Mouse (Mus musculus): ENCODE data around the gene Fut1.
A peak's percentile ranks its signal among the peaks of the same experiment; 100 is the strongest.

The Fut1 gene

GRCm38 (mm10) chr7:45598960-45599879 lies 17.9 kb upstream of the Fut1 start:
- no peak for DNase-seq (ENCODE audit: low spot score in 2 of 2)

GRCm38 (mm10) chr7:45605704-45606289 lies 11.3 kb upstream of the Fut1 start:
- no peak for DNase-seq (ENCODE audit: low spot score in 2 of 2)

GRCm38 (mm10) chr7:45609511-45609910 lies 7.6 kb upstream of the Fut1 start:
- DNase-seq (ENCODE audit: low spot score in 2 of 2), result no peak

GRCm38 (mm10) chr7:45616277-45616676 lies 812 bp upstream of the Fut1 start:
- no peak for DNase-seq (ENCODE audit: low spot score in 2 of 2)

GRCm38 (mm10) chr7:45618316-45618715 lies 1.2 kb downstream of the Fut1 start:
- DNase-seq (ENCODE audit: low spot score in 2 of 2), result no peak

- no peak for DNase-seq (ENCODE audit: low spot score in 2 of 2)
These were observed 2.5 kb downstream of the Fut1 start for GRCm38 (mm10) chr7:45619592-45619991.

- no peak for DNase-seq (ENCODE audit: low spot score in 2 of 2)
These were observed 4.4 kb downstream of the Fut1 start, which contains the start of gene Izumo1 for GRCm38 (mm10) chr7:45621443-45621842. Gene Izumo1, plus strand, starts transcription at chr7:45621811.

- DNase-seq (ENCODE audit: low spot score in 2 of 2), result no peak
These were observed 6.4 kb downstream of the Fut1 start for GRCm38 (mm10) chr7:45623507-45623906.

- DNase-seq (ENCODE audit: low spot score in 2 of 2), result no peak
These were observed 7.6 kb downstream of the Fut1 start for GRCm38 (mm10) chr7:45624718-45625117.

- no peak for DNase-seq (ENCODE audit: low spot score in 2 of 2)
These were observed 8.4 kb downstream of the Fut1 start for GRCm38 (mm10) chr7:45625481-45625880.

GRCm38 (mm10) chr7:45626571-45627076 lies 9.5 kb downstream of the Fut1 start:
- DNase-seq (ENCODE audit: low spot score in 2 of 2), result no peak

- no peak for DNase-seq (ENCODE audit: low spot score in 2 of 2)
These were observed 10.2 kb downstream of the Fut1 start, which contains the start of gene Rasip1 for GRCm38 (mm10) chr7:45627261-45627660. Gene Rasip1, plus strand, starts transcription at chr7:45627488.

- peak; percentile 81 to 89 for DNase-seq (ENCODE audit: low spot score in 2 of 2)
These were observed 11.5 kb downstream of the Fut1 start for GRCm38 (mm10) chr7:45628364-45629294.

GRCm38 (mm10) chr7:45630064-45630907 lies 13.2 kb downstream of the Fut1 start:
- no peak for DNase-seq (ENCODE audit: low spot score in 2 of 2)

GRCm38 (mm10) chr7:45632499-45632898 lies 15.4 kb downstream of the Fut1 start:
- DNase-seq (ENCODE audit: low spot score in 2 of 2), result no peak

- DNase-seq (ENCODE audit: low spot score in 2 of 2), result no peak
These were observed 18.0 kb downstream of the Fut1 start for GRCm38 (mm10) chr7:45634946-45635681.

- DNase-seq (ENCODE audit: low spot score in 2 of 2), result no peak
These were observed 18.9 kb downstream of the Fut1 start for GRCm38 (mm10) chr7:45635711-45636688.

- no peak for DNase-seq (ENCODE audit: low spot score in 2 of 2)
These were observed 20.6 kb downstream of the Fut1 start for GRCm38 (mm10) chr7:45637710-45638109.

All from urinary bladder, adult 18-20 months (tissue).